Mouse (Mus musculus) layer of hippocampus, adult 9-11 months (tissue): ENCODE measurements around the gene Rabgef1.
"Not testable (repeated sequence)": the region's sequence is repeated elsewhere in the genome, so short reads cannot be mapped to it uniquely, and the experiment has no call there.

ENCODE experiments used
- DNase-seq: peaks from one replicate; pipeline ENCODE4 v3.0.0; 2022

The Rabgef1 gene

GRCm38 (mm10) chr5:130218336-130218735 is 46.7 kb downstream of the Rabgef1 start:
- DNase-seq, result no peak

- DNase-seq, result no peak
Measured at GRCm38 (mm10) chr5:130221316-130221715, 49.7 kb downstream of the Rabgef1 start.

GRCm38 (mm10) chr5:130221760-130222145 is 50.2 kb downstream of the Rabgef1 start:
- no peak for DNase-seq

GRCm38 (mm10) chr5:130222146-130223004 is 50.8 kb downstream of the Rabgef1 start:
- DNase-seq, result peak; percentile 89

- no peak for DNase-seq
Measured at GRCm38 (mm10) chr5:130226790-130227189, 55.2 kb downstream of the Rabgef1 start.

- no peak for DNase-seq
Measured at GRCm38 (mm10) chr5:130228120-130228519, 56.5 kb downstream of the Rabgef1 start.

GRCm38 (mm10) chr5:130236302-130236701 is 64.7 kb downstream of the Rabgef1 start:
- no peak for DNase-seq

- no peak for DNase-seq
Measured at GRCm38 (mm10) chr5:130239236-130239635, 67.6 kb downstream of the Rabgef1 start.

- DNase-seq, result no peak
Measured at GRCm38 (mm10) chr5:130239856-130240255, 68.3 kb downstream of the Rabgef1 start.

- no peak for DNase-seq
Measured at GRCm38 (mm10) chr5:130241426-130241825, 69.8 kb downstream of the Rabgef1 start.

GRCm38 (mm10) chr5:130247823-130248222 is 76.2 kb downstream of the Rabgef1 start:
- DNase-seq, result no peak

- DNase-seq, result no peak
Measured at GRCm38 (mm10) chr5:130254164-130255016, 82.8 kb downstream of the Rabgef1 start.

GRCm38 (mm10) chr5:130255017-130255720 is 83.6 kb downstream of the Rabgef1 start, which contains the start of the genes Sbds and Tyw1:
TSS of gene Sbds (minus strand) at chr5:130255530.
TSS of gene Tyw1 (plus strand) at chr5:130255619.
- DNase-seq, result peak; percentile 99

- not testable (repeated sequence) for DNase-seq
Measured at GRCm38 (mm10) chr5:130255799-130256525, 84.4 kb downstream of the Rabgef1 start.

GRCm38 (mm10) chr5:130256678-130257271 is 85.2 kb downstream of the Rabgef1 start:
- peak; percentile 96 for DNase-seq

GRCm38 (mm10) chr5:130257303-130257702 is 85.7 kb downstream of the Rabgef1 start:
- DNase-seq, result no peak

- DNase-seq, result no peak
Measured at GRCm38 (mm10) chr5:130263454-130263853, 91.9 kb downstream of the Rabgef1 start.
